Mouse (Mus musculus) CH12F3 (cell line): ENCODE results near the gene Smchd1.

Experiments
- in situ Hi-C: fragments of 300-500 bp; cut with MboI; formaldehyde crosslinking; loops from 2 replicates; pipeline ENCODE4 v1.14.3; 2020; ENCODE audit warnings: low sequenced_read_pairs

Gene Smchd1

GRCm38 (mm10) chr17:71310486-71311339 is 164.4 kb downstream of the Smchd1 start:
- in situ Hi-C loops = no loop called here

GRCm38 (mm10) chr17:71309711-71310485 is 165.2 kb downstream of the Smchd1 start:
- in situ Hi-C loops = no loop called here

DNA sequence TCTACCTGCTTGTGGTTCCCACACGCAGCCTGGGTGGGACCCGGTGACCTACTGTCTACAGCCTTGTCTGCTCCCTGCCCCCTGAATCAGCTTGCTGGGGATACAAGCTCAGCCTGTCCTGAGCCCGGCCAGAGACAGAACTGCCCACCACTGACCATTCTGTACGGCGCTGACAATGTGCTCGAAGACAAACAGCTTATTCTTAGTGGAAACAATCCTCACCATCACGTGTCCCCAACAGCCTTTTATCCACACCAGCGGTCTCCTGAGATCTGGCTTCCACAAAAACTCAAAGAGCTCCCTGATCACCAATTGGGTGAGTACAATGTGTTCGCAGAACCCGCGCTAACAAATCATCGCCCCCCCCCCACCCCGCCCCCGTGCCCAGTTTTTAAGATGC is 166.0 kb downstream of the Smchd1 start:
- in situ Hi-C loops = no loop called here

DNA sequence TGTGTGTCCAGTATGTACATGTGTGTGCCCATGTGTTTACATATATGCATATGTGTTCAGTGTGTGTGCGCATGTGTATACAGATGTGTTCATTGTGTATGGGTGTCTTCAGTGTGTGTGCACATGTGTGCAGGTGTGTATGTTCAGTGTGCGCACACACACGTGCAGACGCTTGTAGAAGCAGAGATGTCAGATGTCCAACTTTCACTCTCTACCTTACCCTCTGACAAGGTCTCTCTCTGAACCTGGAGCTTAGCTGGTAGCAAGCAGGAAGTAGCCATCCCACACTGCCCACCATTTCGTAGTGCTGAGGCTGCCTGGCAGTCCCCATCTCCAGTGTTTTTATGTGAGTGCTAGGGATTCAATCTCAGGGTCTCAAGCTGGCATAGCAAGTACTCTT is 166.8 kb downstream of the Smchd1 start:
- in situ Hi-C loops = no loop called here

DNA sequence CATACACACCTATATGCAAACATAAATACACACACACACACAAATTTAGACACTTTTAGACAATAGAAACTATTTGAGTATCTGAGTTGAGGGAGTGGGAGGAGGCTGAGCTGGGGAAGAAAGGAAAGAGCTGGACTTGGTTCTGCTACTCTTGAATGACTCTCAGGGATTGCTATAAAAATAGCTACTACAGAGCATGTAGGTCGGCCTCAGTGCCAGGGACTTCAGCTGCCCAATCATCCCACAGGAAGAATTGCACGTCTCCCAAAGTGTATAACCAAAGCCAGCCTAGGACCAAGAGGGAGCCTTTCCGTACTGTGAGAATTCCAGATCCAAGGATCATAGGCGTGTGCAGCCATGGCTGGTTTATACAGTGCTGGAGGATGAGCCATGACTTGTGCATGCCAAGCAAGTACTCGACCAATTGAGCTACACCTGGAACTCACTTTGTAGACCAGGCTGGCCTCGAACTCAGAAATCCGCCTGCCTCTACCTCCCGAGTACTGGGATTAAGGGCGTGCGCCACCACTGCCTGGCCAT is 167.8 kb downstream of the Smchd1 start:
- in situ Hi-C loops = no loop called here

DNA sequence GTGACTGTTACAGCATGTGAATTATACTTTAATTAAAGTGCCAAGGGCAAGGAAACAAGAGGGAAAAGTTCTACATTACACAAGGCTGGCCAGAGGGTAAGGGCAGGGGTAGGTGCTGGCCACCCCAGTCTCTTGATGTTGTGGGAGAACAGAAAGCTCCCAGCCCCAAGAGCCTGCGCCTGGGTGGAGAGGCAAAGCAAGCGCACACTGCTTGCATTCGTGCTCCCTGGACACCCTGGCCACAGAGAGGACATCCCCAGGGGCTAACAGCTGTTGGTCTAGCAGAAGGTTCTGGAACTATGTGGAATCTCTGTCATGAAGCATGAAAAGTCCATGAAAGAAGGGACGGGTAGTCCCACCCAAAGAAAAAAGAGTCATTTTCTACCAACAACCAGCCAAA is 168.4 kb downstream of the Smchd1 start:
- in situ Hi-C loops = no loop called here

- in situ Hi-C loops = no loop called here
These were observed 169.1 kb downstream of the Smchd1 start for GRCm38 (mm10) chr17:71306091-71306490.

DNA sequence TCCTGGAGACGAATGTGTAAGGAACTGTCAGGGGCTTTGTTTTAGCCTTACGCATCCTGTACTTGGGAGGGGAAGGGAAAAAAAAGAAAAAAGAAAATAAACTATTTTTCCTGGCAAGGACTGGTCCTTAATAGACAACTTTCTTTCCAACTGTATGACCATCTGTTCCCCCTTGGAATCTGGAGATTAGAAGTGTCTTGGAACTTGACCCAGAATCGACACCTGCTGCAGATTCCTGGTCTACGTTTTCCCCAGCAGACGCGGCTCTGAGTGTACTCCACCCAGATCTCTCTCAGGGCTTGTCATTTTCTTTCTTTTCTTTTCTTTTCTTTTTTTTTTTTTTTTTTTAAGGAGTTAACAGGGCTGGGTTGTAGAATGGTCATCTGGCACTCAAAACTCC is 171.7 kb downstream of the Smchd1 start:
- in situ Hi-C loops = no loop called here

GRCm38 (mm10) chr17:71301413-71301812 is 173.7 kb downstream of the Smchd1 start:
- in situ Hi-C loops = no loop called here

GRCm38 (mm10) chr17:71300338-71300737 is 174.8 kb downstream of the Smchd1 start:
- in situ Hi-C loops = no loop called here

DNA sequence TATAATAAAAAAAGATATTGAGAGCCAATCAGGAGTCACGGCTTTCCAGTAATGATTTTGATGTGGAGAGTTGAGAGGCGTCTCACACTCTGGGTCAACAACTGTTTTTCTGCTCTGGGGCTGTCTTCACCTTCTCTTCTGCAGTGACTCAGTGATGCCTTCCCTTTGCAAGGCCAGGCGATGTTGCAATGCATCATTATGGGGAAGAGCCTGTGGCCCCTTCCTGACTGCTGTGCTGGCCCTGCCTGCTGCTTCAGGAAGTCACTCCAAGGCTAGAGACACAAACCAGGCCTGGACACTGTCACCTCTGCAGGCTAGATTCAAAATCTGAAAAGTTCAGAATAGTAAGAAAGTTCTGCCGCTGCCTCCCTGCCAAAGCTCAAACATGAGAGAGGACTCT is 175.3 kb downstream of the Smchd1 start:
- in situ Hi-C loops = no loop called here

DNA sequence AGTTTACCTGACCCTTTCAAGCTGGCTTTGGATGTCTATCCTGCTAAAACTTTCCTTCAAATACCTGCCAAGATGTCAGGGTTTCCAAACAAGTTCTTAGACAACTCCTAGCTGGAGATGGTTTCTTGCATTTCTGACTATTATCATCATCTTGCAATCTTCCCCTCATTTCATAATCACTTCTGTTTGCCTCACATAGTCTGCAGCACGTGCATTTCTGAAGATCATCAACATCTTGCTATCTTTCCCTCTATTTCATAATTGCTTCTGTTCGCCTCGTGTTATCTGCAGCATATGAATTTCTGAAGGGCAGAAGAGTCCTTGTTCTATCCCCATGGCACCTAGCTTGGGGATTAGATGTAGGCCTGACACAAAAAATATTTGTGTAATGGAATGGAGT is 180.6 kb downstream of the Smchd1 start:
- in situ Hi-C loops = no loop called here
